Mouse (Mus musculus) gastrocnemius, adult 2 months (tissue): Measurements from ENCODE around the gene Bcas3. TPM values are rescaled to one million over a fixed set of nuclear protein-coding genes. Genes with fewer than 3 reads are reported as not detected.

Source experiments
- DNase-seq: peaks from one replicate; pipeline ENCODE4 v3.0.0; 2022
- H3K27ac ChIP-seq: fragments of 200-600 bp; 2 replicates; pipeline ENCODE4 v1.8.1; 2022; ENCODE audit warnings: mild to moderate bottlenecking
- H3K4me3 ChIP-seq: fragments of 200-600 bp; 2 replicates; pipeline ENCODE4 v1.8.1; 2022; ENCODE audit warnings: mild to moderate bottlenecking, moderate library complexity
- CTCF ChIP-seq: fragments of 200-600 bp; IDR thresholded peaks from 2 replicates; pipeline ENCODE4 v1.8.1; 2022; ENCODE audit warnings: antibody characterized with exemption, mild to moderate bottlenecking, moderate library complexity
- intact Hi-C: fragments of 180-260 bp; cut with DNase I; formaldehyde crosslinking; loops from one replicate; pipeline ENCODE4 v1.15.1; 2025
- total RNA-seq, 2 experiments: library from RNA; stranded (reverse); gene quantifications; 2 replicates each; pipeline ENCODE4 v1.2.3; 2021

Bcas3 gene
- total RNA-seq, 2 experiments from 2014 or later: 39.6 to 46.6 TPM

DNA sequence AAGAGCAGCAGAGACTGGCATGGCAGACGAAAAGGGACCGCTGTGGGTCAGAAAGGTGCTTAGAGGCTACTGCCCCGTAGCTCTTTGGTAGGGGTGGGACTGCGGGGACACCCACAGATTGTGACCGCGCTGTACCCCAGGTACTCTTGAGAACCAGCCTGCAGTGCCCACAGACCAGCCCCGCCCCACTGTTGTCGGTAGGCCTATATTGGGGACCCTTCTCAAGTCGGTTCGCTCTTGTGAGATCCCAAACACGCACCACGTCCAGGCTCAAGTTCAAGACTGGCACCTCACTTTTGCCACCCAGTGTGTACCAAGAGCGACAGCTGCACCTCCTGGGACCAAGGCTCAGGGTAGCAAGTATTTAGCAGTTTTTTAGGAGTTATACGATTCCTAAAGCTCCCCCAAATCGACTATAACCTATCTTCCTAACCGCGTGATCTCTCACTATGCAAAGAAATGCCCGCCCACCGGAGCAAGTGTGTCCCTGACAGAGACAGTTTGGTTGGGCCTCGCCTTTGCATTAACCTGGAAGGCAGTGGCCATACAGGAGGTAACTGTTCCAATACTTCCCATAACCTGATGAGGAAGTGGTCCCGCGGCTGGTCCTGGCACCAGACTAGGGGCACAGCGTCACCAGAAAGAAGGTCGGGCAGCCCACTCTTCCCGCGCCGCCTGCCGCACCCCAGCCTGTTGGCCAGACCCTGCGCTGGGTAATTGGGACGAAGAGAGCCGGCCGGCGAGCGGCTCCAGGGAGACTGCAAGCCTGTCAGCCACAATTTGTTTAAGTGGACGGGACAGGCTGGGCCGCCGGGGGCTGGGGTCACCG is 475.9 kb downstream of the Bcas3 start:
- Histone ChIP-seq H3K27ac (peak overlapping the region; percentile 64), H3K4me3 (peak overlapping the region; percentile 64)
- no peak for DNase-seq
- intact Hi-C loops: no loop called here
- TF ChIP-seq CTCF: no peak

DNA sequence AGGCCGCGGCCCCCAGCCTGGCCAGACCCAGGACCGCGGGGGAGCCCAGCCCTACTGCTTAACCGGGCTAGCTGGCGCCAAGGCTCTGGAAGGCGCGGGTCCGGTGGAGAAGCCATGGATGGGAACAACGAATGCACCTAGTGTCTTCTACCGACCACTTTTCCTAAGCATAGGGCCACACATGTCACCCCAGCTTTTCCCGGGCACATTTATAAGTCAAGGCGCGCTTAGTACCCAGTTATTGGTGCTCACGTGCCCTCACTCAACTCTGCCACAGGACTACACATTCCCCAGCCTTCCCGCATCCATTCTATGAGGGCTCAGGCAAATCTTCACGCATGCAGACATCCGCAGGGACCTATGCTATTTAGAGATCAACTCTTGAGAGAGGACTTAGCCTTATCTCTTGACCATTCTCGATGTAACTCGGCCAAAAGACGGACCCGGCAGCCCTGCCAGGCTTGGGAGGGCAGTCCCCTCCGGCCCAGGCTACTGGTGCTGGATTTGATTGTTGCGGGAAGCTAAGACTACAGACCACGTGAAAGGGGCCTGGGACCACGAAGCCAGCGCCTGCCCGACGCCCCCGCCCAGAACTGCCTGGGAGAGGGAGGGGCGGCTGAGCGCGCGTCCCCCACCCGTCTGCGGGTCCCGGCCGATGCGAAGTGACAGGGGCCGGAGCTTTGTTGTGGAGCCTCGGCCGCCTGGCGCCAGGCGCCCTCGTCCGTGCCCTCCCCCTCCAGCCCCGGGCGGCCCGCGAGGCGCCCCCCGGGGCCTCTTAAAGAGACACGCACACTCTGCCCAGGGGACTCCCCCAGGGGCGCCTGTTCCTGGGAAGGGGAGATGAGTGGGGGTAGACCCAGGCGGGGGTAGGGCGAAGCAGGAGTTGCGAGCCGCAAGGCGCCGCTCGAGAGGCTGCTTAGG is 476.8 kb downstream of the Bcas3 start:
- no peak for DNase-seq
- H3K4me3 ChIP-seq: peak overlapping the region; percentile 64
- peak overlapping the region; percentile 64 for H3K27ac ChIP-seq
- intact Hi-C loops: no loop called here
- TF ChIP-seq CTCF: no peak

DNA sequence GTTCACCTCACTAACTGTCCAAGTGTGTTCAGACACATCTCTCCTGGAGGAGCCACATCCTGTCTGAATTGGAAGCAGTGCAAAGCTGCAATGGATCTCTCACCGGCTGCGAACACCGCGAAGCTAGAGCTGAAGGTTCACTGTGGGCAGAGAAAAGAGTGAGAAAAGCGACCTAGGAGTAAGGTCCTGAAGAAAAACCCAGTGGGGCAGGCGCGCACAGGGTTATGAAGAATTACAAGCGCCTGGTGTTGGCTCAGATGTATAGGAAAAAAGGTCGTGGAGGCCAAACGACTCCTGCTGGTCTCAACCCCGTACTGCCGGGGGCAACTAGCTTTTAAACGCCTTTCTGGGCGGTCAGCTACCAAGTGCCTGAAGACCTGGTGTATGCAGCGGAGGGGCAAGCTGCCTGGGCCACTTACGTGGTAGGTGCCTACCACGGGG is 478.0 kb downstream of the Bcas3 start:
- Histone ChIP-seq H3K27ac (peak overlapping the region; percentile 55), H3K4me3 (peak overlapping the region; percentile 64)
- intact Hi-C loops: no loop called here
- DNase-seq: no peak
- TF ChIP-seq CTCF: peak; percentile 39; the same call in 1 of the 2 replicates

DNA sequence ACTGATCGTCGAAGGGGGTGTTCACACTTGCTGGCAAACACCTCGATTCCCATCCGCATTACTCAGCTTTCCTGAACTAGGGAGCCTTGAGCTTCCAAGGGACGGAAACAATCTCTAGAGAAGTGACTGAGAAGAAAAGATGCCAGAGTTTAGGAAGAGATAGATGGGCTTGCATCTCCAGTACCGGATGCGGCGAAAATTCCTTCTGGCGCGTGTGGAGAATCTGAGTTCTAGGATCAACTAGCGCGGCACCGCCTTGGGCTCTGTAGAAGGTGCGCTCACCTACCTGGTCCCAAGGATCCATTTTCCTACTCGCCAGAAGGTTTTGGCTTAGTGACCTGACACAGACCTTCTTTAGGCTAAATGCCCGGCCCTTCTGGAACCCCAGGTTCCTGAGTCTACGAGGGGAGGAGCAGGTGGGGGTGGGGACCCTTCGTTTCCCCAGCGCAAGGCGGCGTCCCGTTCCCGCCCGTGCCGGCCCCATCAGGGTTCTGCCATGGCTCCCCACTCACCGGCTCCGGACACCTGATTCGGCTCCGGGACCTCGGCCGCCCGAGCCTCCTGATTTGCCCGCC is 478.8 kb downstream of the Bcas3 start:
- DNase-seq: no peak
- intact Hi-C loops: no loop called here
- no peak for TF ChIP-seq CTCF
- Histone ChIP-seq H3K4me3 (peak overlapping the region; percentile 80), H3K27ac (peak overlapping the region; percentile 82)

DNA sequence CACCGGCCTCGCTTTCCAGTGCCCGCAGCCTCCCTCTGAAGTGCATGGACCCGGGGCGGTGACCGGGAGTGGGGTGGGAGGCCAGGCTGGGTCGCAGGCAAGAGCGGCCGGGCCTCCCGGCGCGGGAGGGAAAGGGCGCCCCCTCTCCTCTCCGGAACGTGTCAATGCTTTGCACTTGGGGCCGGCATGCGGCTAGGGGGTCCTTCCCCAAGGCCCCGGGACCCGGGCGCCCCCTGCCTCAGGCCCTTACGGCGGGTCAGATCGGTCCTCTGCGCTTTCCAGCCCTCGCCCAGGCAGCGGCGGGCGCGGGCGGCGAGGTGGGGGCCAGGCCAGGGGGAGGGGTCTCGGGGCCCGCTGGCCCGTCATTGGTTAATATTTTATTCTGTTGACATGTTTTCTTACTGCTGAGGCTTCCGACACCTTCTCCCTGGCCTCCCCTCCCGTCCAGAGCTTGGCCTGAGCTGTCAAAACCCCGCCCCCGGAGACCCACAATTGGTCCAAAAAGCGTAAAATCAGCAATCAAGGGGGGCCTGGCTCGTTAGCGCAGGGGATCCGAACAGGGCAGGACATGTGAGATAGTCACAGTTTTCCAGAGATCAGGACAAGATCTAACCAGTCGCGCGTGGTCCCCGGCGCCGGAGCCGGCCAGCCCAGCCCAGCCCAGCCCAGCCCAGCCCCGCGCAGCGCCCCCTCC is 479.4 kb downstream of the Bcas3 start, which contains the start of gene Tbx2:
Tbx2 (plus strand) TSS at position 321 of the 694 bp plus-strand sequence.
- Histone ChIP-seq H3K27ac (peak within 1 kb of the TSS; percentile 82), H3K4me3 (peak within 1 kb of the TSS; percentile 80)
- no peak for TF ChIP-seq CTCF
- DNase-seq: peak; percentile 81
- intact Hi-C loops: no loop called here

DNA sequence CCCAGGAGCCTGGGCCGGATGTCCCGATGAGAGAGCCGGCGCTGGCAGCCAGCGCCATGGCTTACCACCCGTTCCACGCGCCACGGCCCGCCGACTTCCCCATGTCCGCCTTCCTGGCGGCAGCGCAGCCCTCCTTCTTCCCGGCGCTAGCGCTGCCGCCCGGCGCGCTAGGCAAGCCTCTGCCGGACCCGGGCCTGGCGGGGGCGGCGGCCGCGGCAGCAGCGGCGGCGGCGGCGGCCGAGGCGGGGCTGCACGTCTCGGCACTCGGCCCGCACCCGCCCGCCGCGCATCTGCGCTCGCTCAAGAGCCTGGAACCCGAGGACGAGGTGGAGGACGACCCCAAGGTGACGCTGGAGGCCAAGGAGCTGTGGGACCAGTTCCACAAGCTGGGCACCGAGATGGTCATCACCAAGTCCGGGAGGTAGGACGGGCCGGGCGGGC is 480.1 kb downstream of the Bcas3 start:
- no peak for TF ChIP-seq CTCF
- Histone ChIP-seq H3K4me3 (peak overlapping the region; percentile 80), H3K27ac (peak overlapping the region; percentile 81)
- intact Hi-C loops: no loop called here
- peak; percentile 61 for DNase-seq

DNA sequence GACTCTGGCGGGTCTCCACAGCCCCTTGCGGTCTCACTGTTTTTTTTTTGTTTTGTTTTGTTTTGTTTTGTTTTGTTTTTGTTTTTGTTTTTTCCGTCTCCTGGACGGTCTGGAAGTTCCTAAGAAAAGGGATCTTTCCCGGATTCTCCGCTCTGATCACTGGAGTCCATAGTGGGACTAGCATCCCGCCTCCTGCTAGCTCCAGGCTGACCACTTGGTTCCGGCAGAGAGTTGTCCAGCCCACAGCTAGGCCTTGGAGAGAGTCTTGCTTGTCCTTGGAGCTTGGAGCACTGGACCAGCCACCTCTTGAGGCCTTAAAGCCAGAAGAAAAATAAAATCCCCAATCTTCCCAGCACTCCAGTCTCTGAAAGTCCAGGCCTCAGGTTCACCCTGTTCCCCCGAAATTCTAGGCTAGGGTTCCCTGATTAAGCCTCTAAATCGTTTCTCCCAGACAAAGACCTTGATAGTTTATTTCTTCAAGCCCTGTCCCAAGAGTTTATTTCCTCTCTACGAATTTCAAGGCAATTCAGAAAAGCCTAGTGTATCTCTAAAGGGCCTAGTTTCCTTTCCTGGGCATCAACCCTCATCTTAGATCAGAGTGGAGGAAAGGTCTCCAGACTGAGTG is 480.9 kb downstream of the Bcas3 start:
- DNase-seq: peak; percentile 25
- Histone ChIP-seq H3K4me3 (peak overlapping the region; percentile 80), H3K27ac (peak overlapping the region; percentile 81)
- intact Hi-C loops: no loop called here
- no peak for TF ChIP-seq CTCF

DNA sequence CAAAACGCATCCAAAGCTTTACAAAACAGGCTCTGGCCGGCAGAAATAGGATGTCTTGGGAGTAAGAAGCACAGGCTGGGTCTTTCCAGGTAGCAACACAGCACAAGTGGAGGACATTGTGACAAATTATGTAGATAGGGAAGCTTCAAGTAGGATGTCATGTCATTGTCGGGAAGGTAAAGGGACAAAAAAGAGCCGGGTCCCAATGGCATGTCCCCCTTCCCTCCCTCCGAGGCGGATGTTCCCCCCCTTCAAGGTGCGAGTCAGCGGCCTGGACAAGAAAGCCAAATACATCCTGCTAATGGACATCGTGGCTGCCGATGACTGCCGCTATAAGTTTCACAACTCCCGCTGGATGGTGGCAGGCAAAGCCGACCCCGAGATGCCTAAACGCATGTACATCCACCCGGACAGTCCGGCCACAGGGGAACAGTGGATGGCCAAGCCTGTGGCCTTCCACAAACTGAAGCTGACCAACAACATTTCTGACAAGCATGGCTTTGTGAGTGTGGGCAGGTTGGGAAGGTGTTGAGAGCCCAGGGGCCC is 481.5 kb downstream of the Bcas3 start:
- intact Hi-C loops: no loop called here
- Histone ChIP-seq H3K4me3 (peak overlapping the region; percentile 80), H3K27ac (peak overlapping the region; percentile 81)
- peak; percentile 29 for DNase-seq
- TF ChIP-seq CTCF: no peak

DNA sequence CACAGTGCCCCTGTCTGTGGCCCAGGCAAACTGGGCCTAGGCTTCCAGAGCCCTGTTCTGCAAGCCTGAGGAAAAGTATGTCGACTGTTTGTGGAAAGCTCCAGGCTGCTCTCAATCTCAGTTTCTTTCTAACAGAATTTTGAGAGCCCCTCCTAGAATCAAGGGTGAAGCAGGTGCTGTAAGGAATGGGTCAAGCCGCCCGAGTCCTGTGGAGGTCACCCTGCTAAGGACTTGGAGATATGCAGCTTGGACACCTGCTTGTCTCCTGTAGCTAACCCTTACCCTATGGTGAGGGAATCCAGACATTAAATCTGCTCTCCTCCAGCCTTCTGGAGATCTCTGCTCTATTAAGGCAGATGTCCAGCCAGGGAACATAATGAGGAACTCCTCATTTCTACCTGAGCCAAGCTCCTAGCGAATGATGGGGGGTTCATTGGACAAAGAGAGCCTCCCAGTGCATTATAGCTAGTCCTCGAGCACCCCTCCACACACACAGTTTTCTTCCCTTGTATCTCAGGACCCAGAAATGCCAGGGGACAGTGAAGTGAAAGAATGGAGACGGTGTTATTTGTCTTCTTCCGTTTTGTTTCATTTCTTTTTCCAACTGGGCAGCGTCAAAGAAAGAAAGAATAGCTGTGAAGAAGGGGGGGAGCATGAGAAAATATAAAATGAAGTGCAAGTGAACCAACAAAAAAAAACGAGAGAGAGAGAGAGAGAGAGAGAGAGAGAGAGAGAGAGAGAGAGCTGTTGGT is 482.2 kb downstream of the Bcas3 start:
- TF ChIP-seq CTCF: no peak
- H3K4me3 ChIP-seq: peak overlapping the region; percentile 80
- H3K27ac ChIP-seq: peak overlapping the region; percentile 81
- peak; percentile 10 for DNase-seq
- intact Hi-C loops: no loop called here

DNA sequence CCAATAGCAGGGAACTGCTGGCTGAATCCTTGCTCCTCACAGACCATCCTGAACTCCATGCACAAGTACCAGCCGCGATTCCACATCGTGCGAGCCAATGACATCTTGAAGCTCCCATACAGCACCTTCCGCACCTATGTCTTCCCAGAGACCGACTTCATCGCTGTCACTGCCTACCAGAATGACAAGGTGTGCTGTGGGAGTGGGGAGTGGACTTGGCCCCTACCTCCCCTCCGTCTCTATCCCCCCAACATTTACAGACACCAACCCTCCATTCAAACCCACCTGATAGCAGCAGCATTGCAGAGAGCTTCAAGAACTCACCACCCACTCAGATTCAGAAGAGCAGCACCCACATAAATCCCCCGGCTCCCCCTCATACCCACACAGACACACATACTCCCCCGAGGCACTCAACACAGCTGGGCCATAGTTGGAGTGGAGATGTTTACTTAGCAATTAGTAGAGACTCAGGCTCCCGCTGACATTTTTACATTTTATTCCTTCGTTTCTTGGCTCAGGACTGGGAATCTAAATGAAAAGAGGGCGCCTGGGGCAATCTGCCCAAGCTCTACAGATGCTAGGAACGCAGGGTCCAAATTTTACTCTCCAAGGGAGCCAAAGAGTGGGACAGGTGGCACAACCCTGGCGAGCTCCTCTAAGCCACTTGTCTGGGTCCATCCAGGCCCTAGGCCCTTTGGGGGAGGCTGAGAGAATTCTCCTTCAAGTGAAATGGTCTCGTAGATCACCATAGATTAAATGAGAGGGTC is 483.0 kb downstream of the Bcas3 start:
- intact Hi-C loops: no loop called here

More for the DNA sequence above, 483.0 kb downstream of the Bcas3 start:
- no peak for DNase-seq
- H3K27ac ChIP-seq: peak overlapping the region; percentile 77
- H3K4me3 ChIP-seq: peak overlapping the region; percentile 70
- no peak for TF ChIP-seq CTCF
